Mouse (Mus musculus): ENCODE results near the gene 4930564D02Rik.

4930564D02Rik gene

GRCm38 (mm10) chr3:105066544-105066943, at the start of gene 4930564D02Rik:
TSS of gene 4930564D02Rik (plus strand) at chr3:105066844.
- in situ Hi-C loops (cut with MseI, MboI): no loop called here

DNA sequence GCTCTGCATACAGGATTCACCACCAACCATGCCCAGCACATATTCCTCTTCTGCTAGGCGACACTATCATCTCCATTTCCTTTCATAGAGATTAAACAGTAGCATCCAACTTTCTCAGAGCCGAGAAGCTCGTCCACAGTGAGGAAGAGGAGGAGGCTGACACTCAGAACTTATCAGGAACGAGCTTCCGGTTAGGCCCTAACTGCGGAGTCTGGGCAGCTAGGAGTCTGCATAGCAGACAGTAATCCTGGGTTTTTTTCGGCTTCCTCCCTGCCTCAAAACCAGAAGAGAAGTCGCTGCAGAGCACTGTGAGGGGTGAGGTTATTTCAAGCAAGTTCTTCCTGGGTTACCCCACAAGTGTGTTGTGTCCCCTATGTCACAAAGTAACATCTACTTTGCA, 49.3 kb upstream of the 4930564D02Rik start:
- in situ Hi-C loops (cut with MseI, MboI): no loop called here

DNA sequence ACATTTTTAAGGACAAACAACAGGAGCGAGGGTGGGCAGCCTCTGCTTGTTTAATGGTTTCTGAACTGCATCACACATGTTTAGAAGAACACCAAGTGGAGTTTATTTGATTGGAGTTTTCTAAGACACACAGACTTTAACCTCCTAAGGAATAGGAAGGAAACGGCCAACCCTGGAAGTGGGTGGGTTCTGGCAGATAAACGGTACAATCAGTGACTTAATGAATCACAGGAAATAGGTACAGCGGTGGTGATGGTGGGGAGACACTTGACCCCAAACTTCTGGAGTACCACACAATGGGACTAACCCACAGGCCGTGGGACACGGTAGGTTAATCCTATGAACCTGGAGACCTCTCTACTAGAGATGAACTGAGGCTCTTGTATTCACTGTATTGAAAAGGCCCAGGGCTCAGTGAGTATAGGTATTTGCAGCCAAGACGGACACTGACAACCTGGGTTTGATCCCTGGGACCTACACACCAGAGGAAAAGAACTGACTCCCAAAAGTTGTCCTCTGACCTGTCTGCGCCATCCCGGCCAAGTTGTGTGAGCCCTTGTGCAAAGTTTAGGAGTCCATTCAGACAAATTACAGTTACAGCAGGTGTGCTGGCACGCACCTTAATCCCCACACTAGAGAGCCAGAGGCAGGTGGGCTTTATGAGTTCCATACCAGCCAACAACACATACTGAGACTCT, 48.4 kb upstream of the 4930564D02Rik start:
- in situ Hi-C loops (cut with MseI, MboI): no loop called here

DNA sequence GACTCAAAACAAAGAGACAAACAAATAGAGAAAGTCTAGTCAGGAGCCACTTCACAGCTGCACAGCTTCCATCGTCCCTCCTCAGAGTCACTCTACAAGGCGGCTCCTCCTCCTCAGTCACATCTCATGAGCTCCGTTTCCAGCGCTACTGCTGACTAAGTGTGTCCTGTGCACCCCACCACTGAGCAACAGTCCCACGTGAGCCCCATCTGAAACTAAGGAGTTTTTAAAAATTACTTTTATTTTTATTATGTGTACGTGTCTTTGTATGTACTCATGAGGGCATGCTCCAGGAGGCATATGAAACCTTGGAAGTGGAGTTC, 47.9 kb upstream of the 4930564D02Rik start:
- in situ Hi-C loops (cut with MseI, MboI): no loop called here

DNA sequence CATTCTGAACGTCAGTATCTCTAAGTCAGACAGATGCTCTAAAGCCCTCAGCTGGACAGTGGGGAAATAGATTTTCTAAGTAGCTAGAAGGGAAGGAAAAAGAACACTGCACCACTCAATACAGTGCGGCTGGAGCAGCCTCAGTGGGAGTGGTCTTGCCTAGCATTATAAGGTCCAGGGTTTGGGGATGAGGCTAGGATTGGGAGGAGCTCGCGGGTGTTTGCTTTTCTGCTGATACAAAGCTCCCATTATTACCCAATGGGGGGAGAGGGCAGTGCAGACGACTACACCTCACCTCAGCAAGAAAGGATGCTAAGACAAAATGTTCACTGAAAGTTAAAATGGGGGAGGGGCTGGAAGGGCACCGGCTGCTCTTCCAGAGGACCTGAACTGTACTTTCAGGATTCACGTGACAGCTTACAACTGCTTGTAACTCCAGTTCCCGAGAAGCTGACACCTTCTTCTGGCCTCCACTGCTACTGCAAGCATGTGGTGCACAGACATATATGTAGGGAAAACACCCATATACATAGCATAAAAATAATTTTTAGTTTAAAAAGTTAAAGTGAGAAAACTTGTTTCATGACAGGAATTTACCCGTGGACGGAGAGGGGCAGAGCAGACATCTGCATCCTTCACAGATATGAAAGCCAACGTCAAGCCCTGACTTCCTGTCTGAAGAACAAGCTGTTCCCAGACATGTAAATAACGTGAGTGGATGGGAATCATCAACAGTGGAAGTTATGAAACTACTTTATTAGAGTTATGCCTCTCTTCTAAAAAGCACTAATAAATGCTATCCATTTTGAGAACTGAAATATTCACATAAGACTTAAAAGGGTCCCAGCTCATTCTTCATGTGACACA, 46.6 kb upstream of the 4930564D02Rik start:
- in situ Hi-C loops (cut with MseI, MboI): no loop called here

DNA sequence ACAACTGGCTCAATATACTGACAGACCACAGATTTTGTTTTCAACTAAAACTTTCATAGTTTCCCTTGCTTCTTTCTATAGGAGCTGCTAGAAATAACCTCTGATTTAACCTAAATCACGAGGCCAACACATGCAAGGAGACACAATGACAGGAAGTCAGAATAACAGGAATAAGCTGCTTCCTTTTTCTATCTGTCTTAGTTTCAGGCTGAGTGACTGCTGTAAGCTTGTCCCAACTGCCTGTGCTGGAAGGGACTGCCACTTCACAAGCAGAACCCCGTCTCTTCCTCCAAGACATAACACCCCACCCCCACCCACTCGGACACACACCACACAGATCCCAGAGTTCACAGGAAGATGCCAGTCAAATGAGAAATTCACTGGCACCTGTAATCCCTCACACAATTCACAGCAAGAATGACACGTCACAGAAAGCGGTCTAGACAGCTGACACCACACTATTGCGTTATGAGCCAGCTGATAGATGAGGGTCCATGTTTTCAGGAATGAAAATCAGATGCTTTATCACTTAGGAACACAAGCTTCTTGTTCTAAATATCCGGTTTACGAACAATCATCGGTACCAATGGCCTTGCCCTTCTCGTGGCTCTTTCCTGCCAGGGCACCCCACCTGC, 43.2 kb upstream of the 4930564D02Rik start:
- in situ Hi-C loops (cut with MseI, MboI): no loop called here

- in situ Hi-C loops (cut with MseI, MboI): no loop called here
Observed at GRCm38 (mm10) chr3:105036281-105036847, 30.3 kb upstream of the 4930564D02Rik start.

DNA sequence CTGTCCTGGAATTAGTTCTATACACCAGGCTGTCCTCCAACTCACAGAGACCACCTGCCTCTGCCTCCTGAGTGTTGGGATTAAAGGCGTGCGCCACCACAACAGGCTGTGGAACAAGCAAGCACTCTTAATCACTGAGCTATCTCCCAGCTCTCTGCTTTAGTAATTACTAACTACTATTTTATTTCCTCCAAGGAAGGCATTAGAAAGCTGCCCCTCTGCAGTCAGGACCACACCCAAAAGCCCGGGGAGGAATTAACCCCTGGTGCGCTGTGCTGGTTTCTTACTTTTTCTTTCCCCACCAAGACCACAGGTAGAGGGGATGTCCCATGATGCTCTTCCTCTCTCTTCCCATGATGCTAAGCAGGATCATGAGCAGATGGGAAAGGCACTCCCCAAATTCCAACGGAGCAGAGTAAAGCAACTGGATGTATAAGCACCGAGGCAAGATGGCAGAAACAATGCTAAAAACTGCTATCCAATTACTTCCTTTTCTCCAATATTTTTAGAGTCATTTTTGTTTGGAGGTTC, 29.3 kb upstream of the 4930564D02Rik start:
- in situ Hi-C loops (cut with MseI, MboI): no loop called here

- in situ Hi-C loops (cut with MseI, MboI): no loop called here
Observed at GRCm38 (mm10) chr3:105040002-105040401, 26.6 kb upstream of the 4930564D02Rik start.

- in situ Hi-C loops (cut with MseI, MboI): no loop called here
Observed at GRCm38 (mm10) chr3:105040983-105041625, 25.5 kb upstream of the 4930564D02Rik start.

GRCm38 (mm10) chr3:105043746-105044145, 22.9 kb upstream of the 4930564D02Rik start:
- in situ Hi-C loops (cut with MseI, MboI): no loop called here

- in situ Hi-C loops (cut with MseI, MboI): no loop called here
Observed at GRCm38 (mm10) chr3:105046870-105047269, 19.8 kb upstream of the 4930564D02Rik start.

DNA sequence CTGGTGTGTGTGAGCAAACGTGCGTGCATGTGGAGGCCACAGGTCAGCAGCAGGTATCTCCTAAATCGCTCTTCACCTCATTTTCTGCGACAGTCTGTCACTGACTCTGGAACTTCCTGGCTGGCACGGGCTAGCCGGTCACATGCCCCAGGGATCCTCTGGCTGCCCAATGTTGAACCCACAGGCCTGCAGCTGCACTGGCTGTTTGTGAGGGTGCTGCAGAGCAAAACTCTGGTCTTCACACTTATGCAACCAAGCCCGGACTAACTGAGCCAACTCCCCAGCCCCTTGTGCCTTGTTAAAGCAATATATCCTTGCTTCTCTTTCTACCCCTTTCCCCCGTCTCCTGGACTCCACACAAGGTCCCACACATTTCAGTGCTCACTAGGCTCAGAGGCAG, 19.0 kb upstream of the 4930564D02Rik start:
- in situ Hi-C loops (cut with MseI, MboI): no loop called here

DNA sequence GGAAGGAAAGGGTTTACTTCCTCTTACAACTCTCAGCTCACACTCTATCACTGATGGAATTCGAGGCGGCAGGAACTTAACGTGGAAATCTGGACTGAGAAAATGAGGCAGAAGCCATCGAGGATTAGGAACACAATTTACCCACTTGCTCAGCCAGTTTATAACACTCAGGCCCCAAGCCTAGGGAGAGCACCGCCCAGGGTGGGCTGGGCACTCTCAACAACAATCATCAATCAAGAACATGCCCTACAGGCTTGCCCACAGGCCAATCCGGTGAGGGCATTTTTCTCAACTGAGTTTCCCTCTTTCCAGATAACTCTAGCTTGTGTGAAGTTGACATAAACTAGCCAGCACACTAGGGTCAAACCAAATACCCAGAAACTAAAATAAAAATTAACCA, 16.8 kb upstream of the 4930564D02Rik start:
- in situ Hi-C loops (cut with MseI, MboI): loop anchor here in 1 of 2 experiments (10.0 kb wide), 1 partner anchor 185 kb away; the partner anchor contains the start of genes Capza1 and St7l

DNA sequence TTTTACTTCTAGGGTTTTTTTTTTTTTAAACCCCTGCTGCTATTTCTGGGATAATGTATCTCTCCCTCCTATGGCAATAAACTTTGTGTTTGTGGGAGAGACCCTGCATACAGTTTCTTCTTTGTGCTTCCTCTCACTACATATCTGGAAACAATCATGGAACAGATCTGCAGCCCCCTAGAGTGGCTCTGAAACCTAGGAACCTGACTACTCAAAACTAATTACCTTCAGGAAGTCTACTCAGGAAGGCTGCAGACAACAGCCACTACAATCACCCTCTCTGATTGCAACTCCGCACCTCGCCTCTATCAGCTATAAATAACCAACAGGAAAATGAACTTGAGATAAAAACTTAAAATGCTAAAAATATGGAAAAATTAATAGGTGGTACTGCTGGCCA, 15.5 kb upstream of the 4930564D02Rik start:
- in situ Hi-C loops (cut with MseI, MboI): loop anchor here in 1 of 2 experiments (10.0 kb wide), 1 partner anchor 186 kb away; the partner anchor contains the start of genes Capza1 and St7l

- in situ Hi-C loops (cut with MseI, MboI): loop anchor here in 1 of 2 experiments (10.0 kb wide), 1 partner anchor 188 kb away; the partner anchor contains the start of genes Capza1 and St7l
Observed at GRCm38 (mm10) chr3:105052171-105052936, 14.3 kb upstream of the 4930564D02Rik start.

DNA sequence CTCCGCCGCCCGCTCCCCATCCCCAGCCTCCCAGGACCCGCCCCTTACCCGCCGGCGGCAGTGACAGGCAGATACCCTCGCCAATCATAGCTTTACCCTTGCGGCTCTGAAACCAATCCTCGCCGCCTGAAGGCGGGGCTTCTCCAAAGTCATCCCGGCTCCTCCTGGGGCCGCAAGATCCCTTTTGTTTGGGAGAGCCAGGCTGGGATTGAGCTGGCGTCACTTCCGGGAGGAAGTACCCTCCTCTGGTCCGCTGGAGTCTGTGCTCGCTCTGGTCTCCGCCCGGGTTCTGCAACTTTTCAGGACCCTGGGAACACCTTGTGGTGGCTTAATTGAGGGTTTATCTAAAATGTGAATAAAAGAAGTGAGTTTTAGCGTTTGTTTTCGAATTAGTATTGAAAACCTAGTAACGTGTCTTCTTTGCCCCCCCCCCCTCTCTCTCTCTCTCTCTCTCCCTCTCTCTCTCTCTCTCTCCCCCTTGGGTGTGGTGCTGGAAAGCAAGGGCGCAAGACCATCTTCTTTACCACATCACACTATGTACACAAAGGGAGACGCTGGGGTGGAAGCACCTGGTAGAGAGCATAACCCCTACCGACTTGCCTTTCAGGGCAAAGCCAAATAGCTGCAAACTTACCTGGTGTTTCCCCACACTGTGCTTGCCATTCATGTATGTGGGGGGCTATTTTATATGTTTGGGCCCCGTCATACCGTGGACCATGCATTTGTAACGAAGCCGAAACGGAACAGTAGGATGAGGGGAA, 13.5 kb upstream of the 4930564D02Rik start, which contains the start of gene Cttnbp2nl:
Gene Cttnbp2nl, minus strand, starts transcription at position 210 of the 761 bp plus-strand sequence.
- in situ Hi-C loops (cut with MseI, MboI): loop anchor here in 1 of 2 experiments (10.0 kb wide), 1 partner anchor 188 kb away; the partner anchor contains the start of genes Capza1 and St7l

DNA sequence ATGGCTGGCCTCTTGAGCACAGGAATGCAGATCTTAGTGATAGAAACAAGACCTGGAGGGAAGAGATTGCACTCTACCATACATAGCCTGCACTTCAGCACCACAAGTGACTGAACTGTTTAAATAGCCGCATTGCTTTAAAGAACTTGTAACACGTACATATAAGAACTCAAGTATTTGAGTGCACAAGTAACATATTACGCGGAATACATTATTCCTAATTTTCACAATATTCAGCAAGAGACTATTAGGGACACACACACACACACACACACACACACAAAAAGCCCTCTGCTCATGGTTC, 13.0 kb upstream of the 4930564D02Rik start:
- in situ Hi-C loops (cut with MseI, MboI): loop anchor here in 1 of 2 experiments (10.0 kb wide), 1 partner anchor 189 kb away; the partner anchor contains the start of genes Capza1 and St7l

- in situ Hi-C loops (cut with MseI, MboI): loop anchor here in 1 of 2 experiments (5.0 to 10.0 kb wide), 2 partner anchors 63 to 190 kb away; partner anchors contain the start of genes Capza1 and St7l
Observed at GRCm38 (mm10) chr3:105054952-105055351, 11.7 kb upstream of the 4930564D02Rik start.

Data from mouse trophoblast stem cell (cell line).